Mouse (Mus musculus) neutrophil, adult 5-6 weeks (primary cell): Measurements from ENCODE around the gene Prps1. TPM values are rescaled to one million over a fixed set of nuclear protein-coding genes. Genes with fewer than 3 reads are reported as not detected.

Source experiments
- ATAC-seq: fragments of 151-379, 151-347 bp; 2 replicates; pipeline ENCODE4 v1.8.0; 2017; ENCODE audit warnings: mild to moderate bottlenecking, moderate TSS enrichment; ENCODE audit not compliant: insufficient number of reproducible peaks, poor library complexity, low FRiP score, severe bottlenecking; ENCODE audit errors: extremely low read depth
- total RNA-seq: library from RNA; stranded (forward); fragments of 200-1000 nt; gene quantifications from 2 replicates; pipeline ENCODE4 v1.2.3, GENCODE M21; 2017

Gene Prps1
- total RNA-seq, 1 experiment from 2014 or later = 14.0 TPM

DNA sequence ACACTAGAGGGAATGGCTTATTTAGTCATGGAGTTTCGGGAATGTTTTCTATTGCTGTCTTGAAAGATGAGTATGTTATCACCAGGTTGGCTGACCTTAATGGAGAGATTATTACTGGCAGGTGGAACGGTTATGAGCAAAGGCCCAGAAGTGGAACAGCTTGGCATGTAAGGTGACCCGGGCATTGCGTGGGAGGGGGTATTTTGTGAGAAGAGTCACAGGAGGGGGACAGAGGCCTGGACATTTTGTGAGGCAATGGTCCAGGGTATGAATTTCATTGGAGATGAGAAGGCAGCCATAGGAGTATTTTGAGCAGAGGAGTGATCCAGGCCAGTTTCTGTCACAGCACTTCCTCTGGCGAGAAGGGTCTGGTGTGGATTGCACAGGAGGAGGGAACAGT is 67.8 kb downstream of the Prps1 start:
- ATAC-seq = no peak

Other genes starting within 250 kb of the Prps1 start
- not detected in 2 replicates for gene Frmpd3, start 114.3 kb upstream of the Prps1 start, total RNA-seq
- 1,204 and 1,260 TPM in 2 replicates for gene Tsc22d3, start 144.0 kb downstream of the Prps1 start, total RNA-seq
- gene Mid2, start 208.0 kb downstream of the Prps1 start, total RNA-seq = 0.12 TPM in 1 of 2 replicates, not detected in the other